Mouse (Mus musculus): ENCODE measurements at regions not wholly inside any gene's neighbourhood (a gene's known extent, or its start where the extent isn't known, plus 50 kb on each side); places are given as distances from the start of the nearest gene placed in this dataset.

DNA sequence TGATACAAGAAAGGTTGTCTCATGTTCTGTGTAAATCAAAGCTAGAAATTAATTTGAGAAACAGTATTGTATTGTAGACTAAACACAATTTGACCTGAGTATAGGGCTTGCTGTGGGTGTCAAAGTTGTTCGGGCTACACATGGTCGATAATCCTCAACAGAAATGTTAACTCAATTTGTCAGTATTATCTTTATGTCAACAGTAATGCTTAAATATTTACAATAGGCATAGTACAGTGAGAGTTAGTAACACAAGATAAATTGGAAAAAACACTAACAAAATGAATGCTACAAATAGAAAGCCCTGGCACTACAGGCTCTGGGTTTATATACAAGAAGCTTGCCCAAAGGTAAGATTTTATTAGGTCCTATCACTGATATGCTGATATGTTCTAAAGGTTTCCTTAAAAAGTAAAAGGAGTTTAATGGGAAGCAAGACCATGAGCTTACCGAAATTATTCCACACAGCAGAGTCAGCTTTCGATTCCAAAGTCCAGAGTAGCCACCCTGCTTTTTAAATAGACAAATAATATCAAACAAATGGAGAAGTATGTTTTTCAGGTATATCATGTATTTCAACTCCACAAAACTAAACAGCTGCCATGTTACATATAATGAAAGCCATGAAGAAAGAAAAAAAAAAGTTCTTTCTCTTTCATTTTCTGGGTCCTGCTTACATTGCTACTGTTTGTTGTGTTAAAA, 277.4 kb upstream of the Paip1 start:
- no peak for TF ChIP-seq POLR2A (IDR thresholded peaks at IDR 0.05; ENCODE audit: extremely low read depth, insufficient read depth, low read length)
- TF ChIP-seq CTCF (IDR thresholded peaks at IDR 0.05; ENCODE audit: extremely low read depth, insufficient read depth, low read length): no peak

Data from cortical plate, adult 2 months (tissue).